Mouse (Mus musculus) limb, embryonic 12.5 days (tissue): Measurements from ENCODE around the gene Pfn1. TPM values are rescaled to one million over a fixed set of nuclear protein-coding genes. Genes with fewer than 3 reads are reported as not detected.

Experiments
- ATAC-seq: fragments of 200-750 bp; cut with Nextera tagmentation; 2 replicates; pipeline ENCODE4 v1.8.0; 2017; ENCODE audit warnings: low read depth, moderate TSS enrichment; ENCODE audit not compliant: insufficient number of reproducible peaks, insufficient read depth, low FRiP score, low TSS enrichment
- H3K27ac ChIP-seq: fragments of 300-500 bp; sonication (generic); 2 replicates; pipeline ENCODE4 v1.5.1; 2016; ENCODE audit warnings: mild to moderate bottlenecking, moderate library complexity
- H3K27me3 ChIP-seq: fragments of 300-500 bp; sonication (generic); 2 replicates; pipeline ENCODE4 v1.6.1; 2016; ENCODE audit warnings: mild to moderate bottlenecking, moderate library complexity
- H3K36me3 ChIP-seq: fragments of 300-500 bp; sonication (generic); 2 replicates; pipeline ENCODE4 v1.6.1; 2016; ENCODE audit warnings: mild to moderate bottlenecking, moderate library complexity
- H3K4me1 ChIP-seq: fragments of 300-500 bp; sonication (generic); replicated peaks from 2 replicates; pipeline ENCODE4 v1.6.1; 2016
- H3K4me2 ChIP-seq: fragments of 300-500 bp; sonication (generic); 2 replicates; pipeline ENCODE4 v1.6.1; 2016; ENCODE audit warnings: mild to moderate bottlenecking, moderate library complexity
- H3K4me3 ChIP-seq: fragments of 300-500 bp; sonication (generic); replicated peaks from 2 replicates; pipeline ENCODE4 v1.5.1; 2016; ENCODE audit warnings: mild to moderate bottlenecking
- H3K9ac ChIP-seq: fragments of 300-500 bp; sonication (generic); replicated peaks from 2 replicates; pipeline ENCODE4 v1.6.1; 2016; ENCODE audit warnings: mild to moderate bottlenecking, moderate library complexity
- H3K9me3 ChIP-seq: fragments of 300-500 bp; sonication (generic); 2 replicates; pipeline ENCODE4 v1.6.1; 2016; ENCODE audit warnings: mild to moderate bottlenecking, moderate library complexity
- WGBS: fragments of 180-500 bp; shearing (Covaris S2); methylation state at CpG from one replicate; pipeline ENCODE4 v1.1.7; 2016; 5-methylcytosine and 5-hydroxymethylcytosine counted together
- polyA plus RNA-seq: library from polyadenylated mRNA; unstranded; fragments of >200 nt; fragmentation: Nextera tagmentation; extraction: Ambion mirVana; gene quantifications from 2 replicates; pipeline ENCODE4 v1.2.1, GENCODE M21; 2016

Pfn1 gene
- polyA plus RNA-seq, 1 experiment from 2014 or later: 1,494 TPM

- Histone ChIP-seq H3K9ac (peak overlapping the region; percentile 97), H3K9me3 (no peaks in the 10 kb centered on the region), H3K36me3 (peaks cover 45% of the 10 kb centered on the region), H3K27me3 (no peaks in the 10 kb centered on the region), H3K4me2 (peak overlapping the region; percentile 97), H3K4me3 (peak overlapping the region; percentile 97), H3K4me1 (peaks cover 72% of the 10 kb centered on the region), H3K27ac (peak overlapping the region; percentile 98)
- ATAC-seq: peak; percentile 21; the same call in 1 of the 2 replicates
- 0% methylated on average over 61 of the region's 63 CpGs for WGBS
These were observed 873 bp downstream of the Pfn1 start for GRCm38 (mm10) chr11:70653345-70654197.

GRCm38 (mm10) chr11:70652884-70653344 is 1.5 kb downstream of the Pfn1 start:
- 45% methylated on average over 6 of the region's 6 CpGs for WGBS
- peaks cover 72% of the 10 kb centered on the region for H3K4me1 ChIP-seq
- no peaks in the 10 kb centered on the region for H3K27me3 ChIP-seq
- H3K9ac ChIP-seq: peak overlapping the region; percentile 97
- H3K4me2 ChIP-seq: peak overlapping the region; percentile 97
- no peaks in the 10 kb centered on the region for H3K9me3 ChIP-seq
- peak overlapping the region; percentile 97 for H3K4me3 ChIP-seq
- peak overlapping the region; percentile 98 for H3K27ac ChIP-seq
- ATAC-seq: no peak
- peaks cover 48% of the 10 kb centered on the region for H3K36me3 ChIP-seq

DNA sequence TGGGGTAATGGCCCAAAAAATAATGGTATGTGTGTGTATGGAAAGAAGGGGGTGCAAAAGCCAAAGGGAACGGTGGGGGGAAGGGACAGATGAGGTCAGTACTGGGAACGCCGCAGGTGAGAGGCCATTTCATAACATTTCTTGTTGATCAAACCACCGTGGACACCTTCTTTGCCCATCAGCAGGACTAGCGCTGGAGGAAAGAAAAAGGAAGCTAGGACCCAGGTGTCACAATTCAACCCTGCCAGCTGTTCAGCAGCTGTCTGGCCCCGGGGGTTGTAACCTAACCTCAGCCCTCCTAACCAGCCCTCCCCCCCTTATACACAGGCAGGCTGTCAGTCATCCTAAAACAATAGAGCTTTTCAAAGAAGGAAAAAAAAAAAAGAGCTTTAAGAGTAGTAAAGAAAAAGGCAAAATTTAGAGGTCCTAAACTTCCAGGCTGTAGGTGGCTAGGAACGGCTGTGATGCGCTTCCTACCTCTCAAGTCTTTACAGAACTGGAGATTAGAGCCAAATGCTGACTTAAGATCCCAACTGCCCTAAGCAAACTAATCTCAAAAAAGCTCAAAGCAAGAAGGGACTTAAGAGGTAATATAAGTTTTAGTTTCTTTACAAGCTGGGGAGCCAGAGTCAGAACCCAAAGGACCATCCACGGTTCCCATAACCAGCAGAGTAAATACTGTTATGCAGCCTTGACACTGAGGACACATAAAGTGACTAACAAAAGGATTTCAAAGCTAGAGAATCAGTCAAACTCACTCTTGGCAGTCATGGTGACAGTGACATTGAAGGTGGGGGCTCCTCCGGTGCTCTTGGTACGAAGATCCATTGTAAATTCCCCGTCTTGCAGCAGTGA is 2.2 kb downstream of the Pfn1 start:
- peak overlapping the region; percentile 97 for H3K9ac ChIP-seq
- H3K9me3 ChIP-seq: no peaks in the 10 kb centered on the region
- peaks cover 48% of the 10 kb centered on the region for H3K36me3 ChIP-seq
- WGBS: 57% methylated on average over 12 of the region's 12 CpGs
- peaks cover 67% of the 10 kb centered on the region for H3K4me1 ChIP-seq
- ATAC-seq: no peak
- peak overlapping the region; percentile 97 for H3K4me2 ChIP-seq
- peak overlapping the region; percentile 97 for H3K4me3 ChIP-seq
- H3K27me3 ChIP-seq: no peaks in the 10 kb centered on the region
- peak overlapping the region; percentile 98 for H3K27ac ChIP-seq

- Histone ChIP-seq H3K27me3 (no peaks in the 10 kb centered on the region), H3K4me1 (peaks cover 59% of the 10 kb centered on the region), H3K4me2 (peak overlapping the region; percentile 15; the same call in 1 of the 2 replicates), H3K9me3 (no peaks in the 10 kb centered on the region), H3K9ac (no peak overlapping the region), H3K36me3 (peaks cover 48% of the 10 kb centered on the region), H3K27ac (peak overlapping the region; percentile 13; the same call in 1 of the 2 replicates), H3K4me3 (peak overlapping the region; percentile 9; the same call in 1 of the 2 replicates)
- 83% methylated on average over 2 of the region's 2 CpGs for WGBS
- no peak for ATAC-seq
These were observed 3.1 kb downstream of the Pfn1 start for GRCm38 (mm10) chr11:70651391-70651790.

- 0 out of 2 replicates have a peak overlapping the region, but pooled peaks have one; percentile 15 for H3K4me2 ChIP-seq
These were observed 3.9 kb downstream of the Pfn1 start for GRCm38 (mm10) chr11:70650322-70651175.

GRCm38 (mm10) chr11:70649185-70649734 is 5.2 kb downstream of the Pfn1 start:
- Histone ChIP-seq H3K9ac (0 out of 2 replicates have a peak overlapping the region, but pooled peaks have one; percentile 18), H3K4me2 (peak overlapping the region; percentile 95), H3K9me3 (no peaks in the 10 kb centered on the region), H3K4me1 (peaks cover 62% of the 10 kb centered on the region), H3K4me3 (peak overlapping the region; percentile 54; the same call in 1 of the 2 replicates), H3K27ac (no peak overlapping the region), H3K27me3 (no peaks in the 10 kb centered on the region), H3K36me3 (peaks cover 64% of the 10 kb centered on the region)
- no peak for ATAC-seq
- WGBS: 74% methylated on average over 8 of the region's 8 CpGs

More at GRCm38 (mm10) chr11:70650322-70651175, 3.9 kb downstream of the Pfn1 start:
- Histone ChIP-seq H3K27ac (peak overlapping the region; percentile 13), H3K27me3 (no peaks in the 10 kb centered on the region), H3K9me3 (no peaks in the 10 kb centered on the region), H3K9ac (no peak overlapping the region), H3K4me3 (0 out of 2 replicates have a peak overlapping the region, but pooled peaks have one; percentile 9), H3K4me1 (peaks cover 58% of the 10 kb centered on the region), H3K36me3 (peaks cover 51% of the 10 kb centered on the region)
- WGBS: 80% methylated on average over 12 of the region's 12 CpGs
- no peak for ATAC-seq

DNA sequence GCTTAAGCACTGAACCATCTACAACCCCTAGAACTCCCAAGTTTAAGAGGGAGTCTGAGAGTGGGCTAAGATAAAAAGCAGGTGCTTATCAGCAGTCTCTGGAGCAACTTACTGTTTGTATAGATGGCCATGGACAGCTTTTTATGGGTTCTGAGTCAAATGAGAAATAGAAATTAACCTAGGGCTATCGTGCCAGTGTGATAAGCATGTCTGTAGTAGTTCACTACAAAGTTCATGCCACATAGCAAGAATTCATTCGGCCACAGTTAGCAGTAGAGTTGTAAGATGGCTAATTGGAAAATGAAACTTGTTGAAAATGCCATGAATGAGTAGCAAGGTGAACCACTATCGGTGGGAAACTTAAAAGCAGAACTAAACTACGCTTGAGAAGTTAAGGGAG is 5.9 kb downstream of the Pfn1 start:
- 83% methylated on average over 4 of the region's 4 CpGs for WGBS
- no peak for ATAC-seq
- Histone ChIP-seq H3K36me3 (peaks cover 71% of the 10 kb centered on the region), H3K4me2 (peak overlapping the region; percentile 95), H3K9me3 (no peaks in the 10 kb centered on the region), H3K27me3 (no peaks in the 10 kb centered on the region), H3K9ac (0 out of 2 replicates have a peak overlapping the region, but pooled peaks have one; percentile 59), H3K27ac (no peak overlapping the region), H3K4me3 (peak overlapping the region; percentile 54), H3K4me1 (peaks cover 62% of the 10 kb centered on the region)

GRCm38 (mm10) chr11:70647716-70648420 is 6.6 kb downstream of the Pfn1 start:
- ATAC-seq: no peak
- H3K4me3 ChIP-seq: peak overlapping the region; percentile 54
- peaks cover 74% of the 10 kb centered on the region for H3K36me3 ChIP-seq
- H3K4me1 ChIP-seq: peaks cover 60% of the 10 kb centered on the region
- peak overlapping the region; percentile 95 for H3K4me2 ChIP-seq
- H3K9ac ChIP-seq: peak overlapping the region; percentile 59
- H3K27ac ChIP-seq: peak overlapping the region; percentile 94
- no peaks in the 10 kb centered on the region for H3K9me3 ChIP-seq
- WGBS: 2% methylated on average over 28 of the region's 28 CpGs
- H3K27me3 ChIP-seq: no peaks in the 10 kb centered on the region

DNA sequence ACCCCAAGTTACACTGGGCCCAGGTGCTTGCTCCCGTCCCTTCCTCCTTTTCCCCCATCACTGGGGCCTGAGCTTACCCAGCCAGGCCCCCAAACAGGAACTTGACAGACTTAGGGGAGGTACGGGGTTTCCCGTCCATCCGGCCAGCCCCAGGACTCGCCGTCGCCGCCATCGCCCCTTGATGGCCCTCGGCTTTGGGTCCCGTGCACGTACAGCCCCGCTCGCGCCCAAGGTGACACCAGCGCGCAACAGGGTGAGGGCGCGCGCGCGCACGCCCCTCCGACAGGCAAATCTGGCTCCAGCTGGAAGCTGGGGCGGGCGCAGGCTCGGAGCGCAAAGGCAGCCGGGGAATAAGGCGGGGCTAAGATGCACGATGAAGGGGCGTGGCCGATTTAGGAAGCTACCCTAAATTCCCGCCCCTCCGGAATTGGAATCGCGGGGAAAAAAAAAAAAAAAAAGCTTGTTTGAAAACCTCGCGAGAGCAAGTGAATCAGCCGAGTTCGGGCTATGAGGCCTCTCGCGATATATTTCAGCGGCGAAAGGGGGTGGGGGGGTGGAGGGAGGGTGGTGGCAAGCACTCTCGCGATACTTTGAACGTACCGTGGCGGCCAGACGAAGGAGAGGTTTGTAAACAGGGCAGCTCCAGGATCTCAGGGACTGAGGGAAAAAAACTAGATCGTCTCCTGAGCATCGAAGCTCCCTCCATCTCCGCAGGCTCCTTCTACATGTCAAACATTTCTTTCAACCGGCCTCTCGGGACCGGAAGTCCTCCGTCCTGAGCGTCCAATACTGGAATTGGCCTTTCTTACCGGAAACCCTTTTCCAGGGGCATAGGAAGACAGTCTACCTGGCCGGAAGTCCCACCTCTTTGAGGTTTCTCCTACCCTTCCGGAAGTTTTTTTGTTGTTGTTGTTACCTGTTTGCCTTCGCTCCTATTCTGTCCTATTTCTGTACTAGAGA is 7.5 kb downstream of the Pfn1 start, which contains the start of the genes Rnf167 and Slc25a11:
Gene Rnf167, plus strand, starts transcription at position 545 of the 960 bp plus-strand sequence.
Gene Slc25a11, minus strand, starts transcription at position 789 of the 960 bp plus-strand sequence.
- Histone ChIP-seq H3K9me3 (no peaks in the 10 kb centered on the region), H3K27me3 (no peaks in the 10 kb centered on the region), H3K4me1 (peaks cover 51% of the 10 kb centered on the region), H3K36me3 (peaks cover 68% of the 10 kb centered on the region), H3K9ac (peak within 1 kb of the TSS; percentile 83), H3K4me3 (peak within 1 kb of the TSS; percentile 54), H3K4me2 (peak within 1 kb of the TSS; percentile 95), H3K27ac (peak within 1 kb of the TSS; percentile 94)
- under 1% methylated on average over 63 of the region's 63 CpGs for WGBS
- peak; percentile 82 for ATAC-seq
